Mouse (Mus musculus): ENCODE results near the gene Cluh.

- TF ChIP-seq POLR2A (IDR thresholded peaks at IDR 0.05; ENCODE audit: insufficient read depth, low read depth, low read length): no peak
- no peak for TF ChIP-seq CTCF (IDR thresholded peaks at IDR 0.05; ENCODE audit: insufficient read depth, low read depth, low read length)
These were observed 47.0 kb upstream of the Cluh start for GRCm38 (mm10) chr11:74602286-74602685.

All from olfactory bulb, adult 2 months (tissue).